Mouse (Mus musculus): ENCODE results near the gene Syngr2.
A peak's percentile ranks its signal among the peaks of the same experiment; 100 is the strongest.
"Not testable (repeated sequence)": the region's sequence is repeated elsewhere in the genome, so short reads cannot be mapped to it uniquely, and the experiment has no call there.

Gene Syngr2

GRCm38 (mm10) chr11:117833509-117833908 is 24.0 kb downstream of the Syngr2 start:
- not testable (repeated sequence) for DNase-seq (ENCODE audit: low read depth)

GRCm38 (mm10) chr11:117834086-117834485 is 24.6 kb downstream of the Syngr2 start:
- DNase-seq (ENCODE audit: low read depth): no peak

- no peak for DNase-seq (ENCODE audit: low read depth)
Measured at GRCm38 (mm10) chr11:117836306-117836705, 26.8 kb downstream of the Syngr2 start.

GRCm38 (mm10) chr11:117838572-117838971 is 29.1 kb downstream of the Syngr2 start:
- DNase-seq (ENCODE audit: low read depth): no peak

GRCm38 (mm10) chr11:117839021-117839420 is 29.6 kb downstream of the Syngr2 start:
- no peak for DNase-seq (ENCODE audit: low read depth)

GRCm38 (mm10) chr11:117840910-117841309 is 31.4 kb downstream of the Syngr2 start:
- no peak for DNase-seq (ENCODE audit: low read depth)

- no peak for DNase-seq (ENCODE audit: low read depth)
Measured at GRCm38 (mm10) chr11:117843434-117843833, 34.0 kb downstream of the Syngr2 start.

GRCm38 (mm10) chr11:117844997-117845396 is 35.5 kb downstream of the Syngr2 start:
- DNase-seq (ENCODE audit: low read depth): no peak

- no peak for DNase-seq (ENCODE audit: low read depth)
Measured at GRCm38 (mm10) chr11:117845651-117846050, 36.2 kb downstream of the Syngr2 start.

- DNase-seq (ENCODE audit: low read depth): no peak
Measured at GRCm38 (mm10) chr11:117846640-117847039, 37.2 kb downstream of the Syngr2 start.

GRCm38 (mm10) chr11:117847593-117848215 is 38.2 kb downstream of the Syngr2 start:
- no peak for DNase-seq (ENCODE audit: low read depth)

GRCm38 (mm10) chr11:117848271-117848984 is 39.0 kb downstream of the Syngr2 start:
- DNase-seq (ENCODE audit: low read depth): peak; percentile 80

GRCm38 (mm10) chr11:117848985-117849671 is 39.7 kb downstream of the Syngr2 start, which contains the start of gene Birc5:
Gene Birc5 (plus strand): TSS chr11:117849251.
- DNase-seq (ENCODE audit: low read depth): peak; percentile 98

- DNase-seq (ENCODE audit: low read depth): no peak
Measured at GRCm38 (mm10) chr11:117852875-117853274, 43.4 kb downstream of the Syngr2 start.

GRCm38 (mm10) chr11:117854241-117854640 is 44.8 kb downstream of the Syngr2 start:
- no peak for DNase-seq (ENCODE audit: low read depth)

- DNase-seq (ENCODE audit: low read depth): no peak
Measured at GRCm38 (mm10) chr11:117855360-117855759, 45.9 kb downstream of the Syngr2 start.

- no peak for DNase-seq (ENCODE audit: low read depth)
Measured at GRCm38 (mm10) chr11:117855975-117856374, 46.5 kb downstream of the Syngr2 start.

- no peak for DNase-seq (ENCODE audit: low read depth)
Measured at GRCm38 (mm10) chr11:117857462-117857861, 48.0 kb downstream of the Syngr2 start.

GRCm38 (mm10) chr11:117858392-117858791 is 48.9 kb downstream of the Syngr2 start:
- no peak for DNase-seq (ENCODE audit: low read depth)

GRCm38 (mm10) chr11:117860601-117861000 is 51.1 kb downstream of the Syngr2 start, which contains the start of gene Tmem235:
Gene Tmem235 (plus strand): TSS chr11:117860752.
- DNase-seq (ENCODE audit: low read depth): peak; percentile 54

- no peak for DNase-seq (ENCODE audit: low read depth)
Measured at GRCm38 (mm10) chr11:117863174-117863856, 53.8 kb downstream of the Syngr2 start.

All from naive thymus-derived CD4-positive, alpha-beta T cell, adult 2 months (primary cell).